Mouse (Mus musculus) B cell, adult 2 months (primary cell): ENCODE measurements around the gene Vmn2r95.
"Not testable (repeated sequence)": the region's sequence is repeated elsewhere in the genome, so short reads cannot be mapped to it uniquely, and the experiment has no call there.

Source experiments
- DNase-seq, 2 experiments: peaks; one replicate each; pipeline ENCODE4 v3.0.0; 2022

Vmn2r95 gene

DNA sequence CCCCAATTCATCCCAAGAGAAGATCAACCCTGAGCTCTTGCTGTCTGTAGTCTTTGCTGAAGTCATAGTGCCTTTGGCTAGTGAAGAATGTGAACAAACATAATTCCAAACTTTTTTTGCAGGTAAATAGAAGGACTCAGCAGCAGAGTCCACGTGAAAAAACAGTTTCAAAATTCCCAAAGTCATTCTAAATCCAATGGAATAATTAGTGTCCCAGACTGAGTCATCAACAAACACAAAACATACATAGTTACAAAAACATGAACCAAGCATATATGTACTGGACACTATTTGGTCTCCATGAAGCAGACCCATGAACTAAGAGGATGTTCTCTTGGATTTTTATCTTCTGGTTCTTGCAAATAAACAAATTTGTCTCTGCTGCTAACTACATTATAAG lies at the start of gene Vmn2r95:
Gene Vmn2r95, plus strand, starts transcription at position 301 of the 400 bp plus-strand sequence.
- no peak for DNase-seq

DNA sequence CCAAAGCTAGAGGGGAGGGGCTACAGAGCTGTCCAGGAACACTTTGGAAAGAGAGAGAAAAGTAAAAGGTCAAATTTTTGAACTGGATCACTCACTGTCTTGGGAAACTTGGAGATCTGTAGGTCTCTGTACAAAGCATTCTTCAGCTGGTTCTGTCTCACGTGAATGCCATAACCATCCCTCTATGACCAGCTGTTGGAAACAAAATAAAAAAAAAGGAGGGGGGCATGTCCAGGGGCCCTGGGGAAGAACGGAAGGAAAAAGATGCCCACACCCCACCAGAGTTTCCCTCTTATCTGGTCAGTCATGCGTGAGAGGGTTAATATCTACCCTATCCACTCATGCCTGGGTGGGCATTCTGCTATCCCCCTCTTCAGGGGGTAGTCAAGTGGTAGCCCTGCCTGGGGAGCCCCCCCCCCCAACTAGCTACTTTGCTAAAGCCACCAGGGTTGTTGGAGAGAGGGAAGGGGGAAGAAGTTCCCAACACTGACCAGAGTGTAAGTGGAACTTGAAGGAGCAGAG lies 31.8 kb downstream of the Vmn2r95 start:
- no peak for DNase-seq

- not testable (repeated sequence) for DNase-seq
Observed at GRCm38 (mm10) chr17:18458126-18458634, 34.3 kb downstream of the Vmn2r95 start.

DNA sequence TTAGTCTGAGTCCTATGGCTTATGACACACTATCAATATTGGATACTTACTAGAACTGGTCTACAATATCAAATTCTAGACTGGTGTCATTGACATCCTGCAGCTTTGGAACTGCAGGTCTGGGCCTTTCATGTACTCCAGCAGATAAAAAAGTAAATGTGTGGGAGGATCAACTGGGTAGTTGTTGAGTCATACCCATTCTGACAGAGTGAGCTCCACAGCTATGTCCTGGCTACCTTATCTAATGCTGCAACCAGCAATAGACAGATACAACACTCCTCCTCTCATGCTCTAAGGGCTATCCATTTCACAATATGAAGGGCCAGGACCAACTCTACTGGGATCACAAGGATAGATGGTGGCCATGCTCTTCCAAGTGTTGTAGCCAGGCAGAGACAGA lies 38.8 kb downstream of the Vmn2r95 start:
- DNase-seq, result no peak

GRCm38 (mm10) chr17:18479885-18480284 lies 56.0 kb downstream of the Vmn2r95 start:
- no peak for DNase-seq
